Mouse (Mus musculus) testis, adult 2 months (tissue): Measurements from ENCODE around the gene Ahcy. TPM values are rescaled to one million over a fixed set of nuclear protein-coding genes. Genes with fewer than 3 reads are reported as not detected.

Experiments used
- H3K27ac ChIP-seq: fragments of 200-500 bp; 2 replicates; pipeline ENCODE4 v1.5.1; 2012; ENCODE audit warnings: low read depth, low read length; ENCODE audit not compliant: control insufficient read depth, insufficient read depth
- H3K27me3 ChIP-seq: fragments of 200-500 bp; 2 replicates; pipeline ENCODE4 v1.6.1; 2012; ENCODE audit warnings: mild to moderate bottlenecking, low read length, moderate library complexity; ENCODE audit not compliant: control insufficient read depth, insufficient read depth
- H3K36me3 ChIP-seq: fragments of 200-500 bp; 2 replicates; pipeline ENCODE4 v1.6.1; 2012; ENCODE audit warnings: mild to moderate bottlenecking, low read length; ENCODE audit not compliant: control insufficient read depth, insufficient read depth
- H3K4me1 ChIP-seq: fragments of 200-500 bp; 2 replicates; pipeline ENCODE4 v1.6.1; 2012; ENCODE audit warnings: low read length; ENCODE audit not compliant: control insufficient read depth, insufficient read depth
- H3K4me3 ChIP-seq: fragments of 200-500 bp; 2 replicates; pipeline ENCODE4 v1.5.1; 2012; ENCODE audit warnings: low read depth, mild to moderate bottlenecking, low read length, moderate library complexity, mixed read lengths; ENCODE audit not compliant: control insufficient read depth
- CTCF ChIP-seq: fragments of 200-500 bp; IDR thresholded peaks from 2 replicates; pipeline ENCODE4 v1.5.1; 2012; ENCODE audit warnings: low read depth, mild to moderate bottlenecking, inconsistent platforms, low read length, moderate library complexity; ENCODE audit not compliant: control insufficient read depth, insufficient read depth, insufficient replicate concordance
- POLR2A ChIP-seq: fragments of 200-500 bp; IDR thresholded peaks from 2 replicates; pipeline ENCODE4 v1.6.1; 2012; ENCODE audit warnings: low read depth, mild to moderate bottlenecking, inconsistent platforms, low read length, moderate library complexity; ENCODE audit not compliant: control insufficient read depth
- polyA plus RNA-seq: library from polyadenylated mRNA; depleted of rRNA; stranded (reverse); fragments of >200 nt; gene quantifications from 2 replicates; pipeline ENCODE4 v1.2.3, GENCODE M21; 2012

Ahcy gene
- polyA plus RNA-seq, 1 experiment: 28.3 TPM

DNA sequence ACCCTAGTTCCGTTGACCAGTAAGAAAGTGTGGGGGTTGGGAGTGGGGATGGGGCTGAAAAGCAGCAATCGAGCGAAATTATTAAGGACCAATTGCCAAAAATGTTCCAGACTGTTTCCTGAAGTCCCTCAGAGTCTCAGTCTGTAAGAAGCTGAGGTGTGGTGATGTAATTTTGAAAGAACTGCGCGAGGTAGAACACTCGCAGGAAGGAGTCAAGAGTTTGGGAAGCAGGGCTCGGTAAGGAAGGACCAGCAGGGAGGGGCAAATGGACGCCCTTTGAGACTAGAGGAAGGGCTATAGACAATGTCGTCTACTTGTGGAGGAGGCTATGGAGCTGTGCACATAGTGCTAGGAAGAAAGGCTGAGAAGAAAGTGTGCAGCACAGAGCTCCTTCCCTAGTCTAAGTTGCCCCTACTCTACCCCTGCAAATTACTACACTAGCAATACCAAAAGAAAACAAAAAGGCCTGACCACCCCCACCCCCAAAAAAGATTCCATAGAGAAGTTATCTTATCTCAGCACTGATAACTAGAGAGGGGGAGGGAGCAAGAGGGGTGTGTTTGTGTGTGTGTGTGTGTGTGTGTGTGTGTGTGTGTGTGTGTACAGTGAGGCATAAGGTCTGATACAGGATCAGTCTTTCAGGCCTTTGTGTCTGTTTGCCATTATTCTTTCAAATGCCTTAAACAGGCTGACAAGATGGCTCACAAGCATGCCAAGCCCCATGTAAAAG, 22.5 kb downstream of the Ahcy start:
- Histone ChIP-seq H3K4me1 (peaks cover 15% of the 10 kb centered on the region), H3K27me3 (no peaks in the 10 kb centered on the region), H3K4me3 (no peak overlapping the region), H3K36me3 (no peaks in the 10 kb centered on the region), H3K27ac (peak overlapping the region; percentile 85)
- TF ChIP-seq POLR2A (no peak), CTCF (no peak)

DNA sequence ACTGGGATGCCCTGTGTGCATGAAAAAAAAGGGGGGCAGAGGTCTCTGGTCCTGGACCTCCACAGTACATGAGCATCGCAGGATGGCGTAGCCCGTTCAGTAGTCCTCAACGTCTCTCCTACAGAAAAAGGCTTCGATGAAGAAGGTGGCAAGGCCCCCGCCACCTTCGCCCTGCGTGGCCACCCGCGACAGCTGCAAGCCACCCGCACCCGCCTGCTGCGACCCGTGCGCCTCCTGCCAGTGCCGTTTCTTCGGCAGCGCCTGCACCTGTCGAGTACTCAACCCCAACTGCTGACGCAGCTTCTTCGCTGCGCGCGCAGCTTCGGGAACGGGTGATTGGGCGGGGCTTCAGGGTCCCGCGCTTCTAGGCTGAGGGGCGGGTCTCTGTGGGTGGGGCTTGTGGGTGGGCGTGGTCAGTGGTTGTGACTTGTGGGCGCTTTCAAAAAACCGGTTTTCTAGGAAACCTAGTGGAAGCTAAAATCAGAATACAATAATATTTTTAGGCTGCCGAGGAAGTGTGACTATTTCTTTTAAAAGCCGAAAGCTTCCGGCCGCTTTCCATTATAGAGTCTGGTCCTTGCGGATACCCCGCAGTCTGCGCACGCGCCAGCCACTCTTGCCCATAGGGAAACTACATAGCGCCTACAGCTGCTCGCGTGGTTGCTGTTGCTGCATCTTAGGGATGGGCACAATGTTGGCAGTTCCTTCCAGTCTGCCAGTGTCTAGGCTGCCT, 23.6 kb downstream of the Ahcy start:
- TF ChIP-seq CTCF: no peak
- TF ChIP-seq POLR2A: peak; percentile 99
- H3K4me1 ChIP-seq: peaks cover 15% of the 10 kb centered on the region
- peak overlapping the region; percentile 85 for H3K27ac ChIP-seq
- no peaks in the 10 kb centered on the region for H3K27me3 ChIP-seq
- no peaks in the 10 kb centered on the region for H3K36me3 ChIP-seq
- H3K4me3 ChIP-seq: peak overlapping the region; percentile 94

DNA sequence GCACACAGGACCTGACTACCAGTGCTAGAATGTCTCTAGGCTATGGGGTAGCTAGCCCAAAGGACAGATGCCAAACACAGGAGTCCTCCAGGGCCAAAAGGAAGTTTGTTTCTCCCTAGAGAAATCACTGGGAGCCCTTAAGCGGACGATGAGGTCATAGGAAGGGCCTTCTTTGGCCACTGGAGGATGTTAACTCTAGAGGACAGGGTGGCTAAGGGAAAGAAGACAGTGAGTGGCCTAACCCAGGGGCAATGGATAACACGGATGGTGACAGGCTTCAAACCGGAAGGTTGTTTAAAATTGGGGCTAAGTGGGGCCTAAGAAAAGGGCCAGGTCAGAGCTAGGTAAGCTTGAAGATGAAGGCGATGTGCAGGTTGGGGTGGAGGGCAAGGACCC, 24.2 kb downstream of the Ahcy start:
- no peaks in the 10 kb centered on the region for H3K36me3 ChIP-seq
- H3K27me3 ChIP-seq: no peaks in the 10 kb centered on the region
- peak overlapping the region; percentile 94 for H3K4me3 ChIP-seq
- no peak for TF ChIP-seq CTCF
- peak overlapping the region; percentile 82 for H3K27ac ChIP-seq
- peaks cover 15% of the 10 kb centered on the region for H3K4me1 ChIP-seq

DNA sequence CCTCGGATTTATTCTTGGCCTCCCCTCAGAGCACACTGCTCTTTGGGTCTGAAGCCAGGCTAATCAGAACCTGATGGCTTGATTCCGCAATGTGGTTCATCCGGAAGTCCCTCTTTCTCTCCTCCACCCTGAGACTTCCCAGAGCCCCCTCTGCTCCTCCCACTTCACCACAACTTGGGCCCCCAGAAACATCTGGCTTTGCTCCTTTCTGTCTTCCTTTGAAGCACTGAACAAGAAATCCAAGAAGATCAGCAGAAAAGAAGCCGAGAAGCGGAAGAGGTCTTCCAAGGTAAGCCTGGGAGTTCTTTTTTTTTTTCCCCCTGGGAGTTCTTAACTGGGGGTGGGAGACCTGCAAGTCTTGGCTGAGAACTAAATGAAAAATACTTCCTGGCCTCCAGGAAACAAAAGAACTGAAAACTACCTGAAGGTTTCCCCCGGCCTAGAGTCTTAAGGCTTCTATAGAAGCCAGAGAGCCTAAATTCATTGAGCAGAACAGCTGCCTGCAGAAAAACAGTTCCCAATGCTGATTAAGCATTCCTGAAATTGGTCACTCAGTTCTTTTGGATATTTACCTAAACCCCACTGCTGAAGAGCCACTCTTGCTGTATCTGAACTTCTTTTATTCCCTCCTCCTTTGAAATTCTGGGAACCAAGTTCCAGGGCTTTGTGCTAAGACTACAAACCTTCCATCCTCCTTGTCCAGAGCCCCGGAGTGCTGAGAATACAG, 26.7 kb downstream of the Ahcy start:
- no peaks in the 10 kb centered on the region for H3K36me3 ChIP-seq
- H3K4me1 ChIP-seq: peaks cover 15% of the 10 kb centered on the region
- H3K4me3 ChIP-seq: no peak overlapping the region
- no peak for TF ChIP-seq CTCF
- H3K27ac ChIP-seq: no peak overlapping the region
- no peaks in the 10 kb centered on the region for H3K27me3 ChIP-seq

DNA sequence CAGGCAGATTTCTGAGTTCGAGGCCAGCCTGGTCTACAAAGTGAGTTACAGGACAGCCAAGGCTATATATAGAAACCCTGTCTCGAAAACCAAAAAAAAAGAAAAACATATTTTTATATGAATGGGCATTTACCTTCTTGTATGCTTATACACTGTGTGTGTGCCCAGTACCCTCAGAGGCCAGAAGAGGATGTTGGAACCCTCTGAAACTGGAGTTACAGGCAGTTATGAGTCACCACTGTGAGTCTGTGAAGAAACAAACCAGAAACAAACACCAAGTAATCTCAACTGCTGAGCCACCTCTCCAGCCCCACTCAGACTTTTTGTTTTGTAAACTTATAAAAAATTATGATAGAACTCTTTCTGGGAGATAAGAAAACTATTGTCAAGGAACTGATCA, 27.5 kb downstream of the Ahcy start:
- no peak overlapping the region for H3K4me3 ChIP-seq
- TF ChIP-seq CTCF (no peak), POLR2A (no peak)
- no peaks in the 10 kb centered on the region for H3K36me3 ChIP-seq
- H3K27ac ChIP-seq: no peak overlapping the region
- H3K4me1 ChIP-seq: peaks cover 13% of the 10 kb centered on the region
- no peaks in the 10 kb centered on the region for H3K27me3 ChIP-seq

DNA sequence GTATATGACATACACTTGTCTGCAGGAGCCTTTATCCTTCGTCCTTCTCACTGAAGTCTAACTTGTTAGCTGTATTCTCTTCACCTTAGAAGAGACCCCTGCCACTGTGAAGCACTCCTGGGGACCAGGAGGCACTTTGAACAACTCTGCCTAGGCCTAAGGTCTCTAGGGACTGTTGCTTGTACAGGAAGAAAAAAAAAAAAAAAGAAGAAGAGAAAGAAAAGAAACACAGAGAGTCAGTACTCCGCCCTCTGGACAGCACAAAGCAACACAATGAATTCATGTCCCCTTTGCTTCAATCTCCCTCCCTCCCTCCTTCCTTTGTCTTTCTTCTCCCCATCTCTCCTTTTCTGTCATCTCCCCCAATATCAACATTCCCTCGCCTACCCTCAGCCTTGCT, 29.2 kb downstream of the Ahcy start:
- Histone ChIP-seq H3K4me3 (no peak overlapping the region), H3K27ac (no peak overlapping the region), H3K4me1 (peaks cover 2% of the 10 kb centered on the region; the same call in 1 of the 2 replicates), H3K36me3 (no peaks in the 10 kb centered on the region), H3K27me3 (no peaks in the 10 kb centered on the region)
- TF ChIP-seq POLR2A (no peak), CTCF (no peak)

DNA sequence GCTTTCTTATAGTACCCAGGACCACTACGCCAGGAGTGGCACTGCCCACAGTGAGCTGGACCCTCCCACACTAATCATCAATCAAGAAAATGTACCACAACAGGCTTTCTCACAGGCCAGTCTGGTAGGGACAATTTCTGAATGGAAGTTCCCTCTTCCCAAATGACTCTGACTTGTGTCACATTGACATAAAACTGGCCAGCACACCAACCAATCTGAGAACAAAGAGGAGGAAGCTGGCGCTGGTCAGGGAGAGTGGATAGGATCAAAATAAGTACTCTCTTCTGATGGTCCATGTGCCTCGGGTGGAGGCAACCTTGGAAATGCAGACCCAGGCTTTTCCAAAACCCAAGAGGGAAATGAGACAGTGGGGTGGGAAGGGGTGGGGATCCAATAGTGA, 29.8 kb downstream of the Ahcy start:
- H3K27me3 ChIP-seq: no peaks in the 10 kb centered on the region
- no peak overlapping the region for H3K27ac ChIP-seq
- no peak overlapping the region for H3K4me3 ChIP-seq
- no peaks in the 10 kb centered on the region for H3K4me1 ChIP-seq
- TF ChIP-seq POLR2A (no peak), CTCF (no peak)
- H3K36me3 ChIP-seq: no peaks in the 10 kb centered on the region
